Mouse (Mus musculus) lung, postnatal 10 days (tissue): ENCODE results near the gene Dennd5b.
"Not testable (repeated sequence)": the region's sequence is repeated elsewhere in the genome, so short reads cannot be mapped to it uniquely, and the experiment has no call there.

Source experiments
- DNase-seq: peaks from one replicate; pipeline ENCODE4 v3.0.0; 2021

Gene Dennd5b

GRCm38 (mm10) chr6:148994327-148994999, 107.0 kb downstream of the Dennd5b start:
- DNase-seq = no peak

DNA sequence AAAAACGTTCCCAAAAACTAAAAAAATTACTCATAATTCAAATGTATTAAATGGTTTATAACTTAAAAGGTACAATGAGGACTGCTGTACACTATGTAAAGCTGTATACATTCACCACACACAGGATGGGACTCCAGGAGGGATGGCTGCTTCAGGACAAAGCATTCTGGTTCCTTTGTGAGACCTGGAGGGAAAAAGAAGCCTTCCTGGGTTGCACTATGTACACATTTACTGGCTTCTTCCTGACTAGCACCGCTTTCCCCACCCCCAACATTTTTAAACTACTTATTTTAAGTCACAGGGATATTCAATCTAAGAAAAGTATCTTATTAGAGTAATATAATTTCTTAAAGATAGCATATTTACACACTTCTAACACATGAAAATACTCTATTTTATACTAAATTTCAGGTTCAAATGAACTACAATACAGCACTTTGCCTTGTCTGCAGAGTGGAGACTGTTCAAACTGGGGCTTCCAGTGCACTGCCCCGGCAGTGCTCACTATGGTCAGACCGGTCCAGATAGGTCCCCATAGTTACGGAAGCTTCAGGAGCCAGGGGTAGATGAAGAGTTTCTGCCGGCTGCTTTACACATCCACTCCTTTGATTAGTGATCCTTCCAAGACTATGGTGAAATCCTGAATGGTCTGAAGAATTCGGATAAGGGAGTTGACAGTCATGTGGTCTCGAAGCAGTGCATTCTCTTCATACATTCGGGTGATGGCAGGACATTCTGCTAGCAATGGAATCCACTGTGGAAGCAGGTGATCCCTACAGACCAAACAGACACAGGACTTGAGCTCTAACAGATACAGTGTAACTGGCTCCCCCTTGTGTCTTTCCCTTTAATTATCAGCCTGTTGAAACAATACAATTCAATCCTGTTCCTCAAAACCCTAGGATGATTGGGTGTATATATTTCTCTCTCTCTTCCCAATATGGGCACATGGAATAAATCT, 108.1 kb downstream of the Dennd5b start:
- DNase-seq = peak; percentile 38

DNA sequence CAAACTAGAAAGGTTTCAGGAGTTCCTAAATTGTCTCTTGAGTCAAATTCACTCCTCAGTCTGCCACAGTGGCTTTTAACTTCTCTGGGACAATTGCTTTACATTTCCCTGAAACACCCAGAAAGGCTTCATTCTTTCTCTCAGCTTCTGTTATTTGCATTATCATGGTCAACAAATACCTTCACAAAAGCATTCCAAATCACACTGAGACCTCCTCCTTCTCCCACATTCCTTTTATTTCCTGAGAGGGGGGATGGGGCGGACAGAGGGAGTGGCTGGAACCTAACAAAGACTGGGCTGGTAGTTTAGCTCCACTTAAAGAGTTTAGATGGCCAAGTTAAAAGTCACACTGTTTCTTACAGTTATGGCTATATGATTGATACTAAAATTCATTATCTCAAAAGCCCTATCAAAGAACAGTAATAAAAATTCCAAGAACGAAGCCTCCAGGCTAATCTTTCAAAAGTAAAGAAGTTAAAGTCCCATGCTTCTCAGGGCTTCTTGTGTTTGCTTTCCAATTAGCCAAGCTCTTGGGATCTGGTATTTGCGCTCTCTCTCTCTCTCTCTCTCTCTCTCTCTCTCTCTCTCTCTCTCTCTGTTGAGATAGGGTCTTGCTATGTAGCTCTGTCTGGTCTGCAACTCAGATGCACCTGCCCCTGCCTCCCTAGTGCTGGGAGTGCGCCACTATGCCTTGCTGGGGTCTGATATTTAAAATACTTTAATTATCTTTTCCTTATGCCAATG, 108.9 kb downstream of the Dennd5b start:
- DNase-seq = no peak

DNA sequence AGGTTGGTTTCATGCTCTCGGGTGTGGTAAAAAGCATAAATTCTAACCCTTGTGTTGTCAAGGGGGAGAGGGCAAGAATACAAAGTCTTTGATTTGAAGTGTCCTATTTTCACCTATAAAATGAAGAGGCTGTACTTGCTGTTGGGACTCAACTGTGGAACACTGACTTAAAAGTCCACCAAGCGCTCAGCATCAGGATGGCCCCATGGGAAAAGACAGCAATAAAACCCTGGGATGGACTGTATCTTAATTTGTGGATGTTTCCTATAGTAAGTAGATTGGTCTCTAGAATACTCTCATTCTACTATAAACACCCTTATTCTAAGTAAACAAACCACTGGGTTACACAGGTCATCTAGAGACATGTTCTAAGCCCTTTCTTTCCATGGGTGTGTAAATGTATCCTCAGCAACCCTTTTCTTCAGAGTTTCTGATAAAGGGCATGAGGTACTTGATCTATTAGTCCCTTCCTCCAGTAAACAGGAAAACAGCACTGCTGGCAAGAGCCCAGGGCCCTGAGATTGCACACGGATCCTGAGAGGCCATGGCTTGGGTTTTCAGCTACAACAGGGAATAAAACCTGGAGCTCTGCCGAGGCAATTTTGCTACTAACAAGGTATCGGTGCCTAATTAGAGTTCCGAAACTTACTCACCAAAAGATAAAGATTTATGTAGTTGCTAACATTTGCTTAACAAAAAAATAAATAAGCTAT, 109.7 kb downstream of the Dennd5b start:
- peak; percentile 23 for DNase-seq

DNA sequence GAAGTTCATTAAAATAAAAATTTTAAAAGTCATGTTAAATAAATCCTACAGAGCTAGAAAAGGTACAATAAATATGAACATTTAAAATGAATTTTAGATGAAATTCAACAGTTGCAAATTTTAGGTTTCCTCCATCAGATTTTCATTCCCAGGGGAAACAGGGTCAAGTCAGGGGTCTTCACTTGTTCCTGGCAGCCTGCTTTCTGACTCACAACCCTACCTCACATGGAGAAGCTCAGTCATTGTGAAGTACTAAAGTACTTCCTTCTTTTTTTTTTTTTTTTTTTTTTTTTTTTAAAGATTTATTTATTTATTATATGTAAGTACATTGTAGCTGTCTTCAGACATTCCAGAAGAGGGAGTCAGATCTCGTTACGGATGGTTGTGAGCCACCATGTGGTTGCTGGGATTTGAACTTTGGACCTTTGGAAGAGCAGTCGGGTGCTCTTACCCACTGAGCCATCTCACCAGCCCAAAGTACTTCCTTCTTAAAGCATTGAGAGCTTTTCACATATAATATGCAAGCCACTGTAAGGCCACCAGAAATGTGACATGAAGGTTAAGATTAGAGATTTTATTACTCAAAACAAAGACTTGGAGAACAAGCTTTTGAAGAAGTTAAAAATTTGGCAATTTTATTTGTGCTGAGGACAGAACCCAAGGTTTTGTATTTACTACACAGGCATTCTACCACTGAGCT, 111.5 kb downstream of the Dennd5b start:
- not testable (repeated sequence) for DNase-seq

GRCm38 (mm10) chr6:148986003-148986402, 115.5 kb downstream of the Dennd5b start:
- no peak for DNase-seq

DNA sequence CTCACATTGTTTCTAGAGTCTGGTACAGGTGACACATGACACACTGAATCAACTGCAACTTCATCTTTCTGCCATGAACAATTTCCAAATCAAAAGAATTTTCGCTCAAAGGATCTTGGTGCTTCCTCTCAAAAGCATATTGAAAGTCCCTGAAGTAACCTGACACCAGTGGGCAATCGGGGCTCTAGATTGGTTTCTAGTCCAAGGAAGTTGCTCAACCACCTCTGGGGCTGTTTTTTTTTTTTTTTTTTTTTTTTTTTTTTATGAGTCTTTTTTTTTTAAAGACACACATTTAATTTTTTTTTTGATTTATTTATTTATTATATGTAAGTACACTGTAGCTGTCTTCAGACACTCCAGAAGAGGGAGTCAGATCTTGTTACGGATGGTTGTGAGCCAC, 121.0 kb downstream of the Dennd5b start:
- DNase-seq = no peak

DNA sequence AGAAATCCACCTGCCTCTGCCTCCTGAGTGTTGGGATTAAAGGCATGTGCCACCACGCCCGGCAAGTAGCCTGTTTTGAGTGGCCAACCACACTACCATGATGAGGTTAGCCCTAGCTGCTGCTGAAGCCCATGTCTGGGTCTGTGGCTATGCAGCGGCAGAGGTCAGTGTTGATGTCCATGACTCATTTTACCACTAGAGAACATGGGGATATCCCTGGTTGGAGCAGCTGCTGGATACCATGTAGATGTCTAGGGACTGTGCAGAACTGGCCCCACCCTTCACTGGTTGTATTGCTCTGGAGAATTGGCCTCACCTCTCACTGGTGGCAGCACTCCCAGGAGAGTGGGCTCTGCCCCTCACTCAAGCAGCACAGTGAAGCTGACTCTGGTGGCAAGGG, 126.4 kb downstream of the Dennd5b start:
- no peak for DNase-seq

DNA sequence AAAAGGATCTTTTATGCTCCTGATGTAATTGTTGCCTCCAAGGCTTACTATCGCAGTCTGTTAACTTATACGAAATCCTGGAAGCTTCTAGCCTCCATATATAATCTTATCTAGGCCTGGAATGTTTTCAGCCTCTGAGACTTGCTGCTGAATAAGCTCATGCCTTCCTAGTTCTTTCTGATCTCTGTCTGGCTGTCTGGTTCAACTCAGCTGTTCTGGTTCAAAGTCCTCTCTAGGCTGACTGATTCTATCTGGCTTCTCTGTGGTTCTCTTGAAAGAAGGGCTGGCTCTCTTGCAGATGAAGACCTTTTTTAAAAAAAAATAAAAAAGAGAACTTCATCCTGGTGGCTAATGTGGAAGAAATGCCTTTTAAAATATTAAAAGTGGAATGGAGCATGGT, 128.6 kb downstream of the Dennd5b start:
- DNase-seq = no peak

GRCm38 (mm10) chr6:148972059-148972848, 129.2 kb downstream of the Dennd5b start:
- DNase-seq = no peak

- no peak for DNase-seq
These were observed 130.0 kb downstream of the Dennd5b start for GRCm38 (mm10) chr6:148971385-148971940.

- no peak for DNase-seq
These were observed 140.2 kb downstream of the Dennd5b start for GRCm38 (mm10) chr6:148961285-148961684.

GRCm38 (mm10) chr6:148959540-148960238, 141.8 kb downstream of the Dennd5b start:
- no peak for DNase-seq

DNA sequence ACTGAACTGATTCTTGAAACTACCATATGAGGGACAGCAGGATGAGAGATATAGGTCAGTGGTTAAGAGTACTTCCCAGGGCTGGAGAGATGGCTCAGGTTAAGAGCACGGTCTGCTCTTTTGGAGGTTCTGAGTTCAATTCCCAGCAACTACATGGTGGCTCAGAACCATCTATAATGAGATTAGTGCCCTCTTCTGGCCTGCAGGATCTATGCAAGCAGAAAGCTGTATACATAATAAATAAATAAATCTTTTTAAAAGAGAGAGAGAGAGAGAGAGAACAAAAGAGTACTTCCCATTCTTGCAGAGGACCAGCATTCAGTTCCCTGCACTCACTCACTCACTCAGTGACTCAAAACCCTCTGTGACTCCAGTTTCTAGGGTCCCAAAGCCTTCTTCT, 142.8 kb downstream of the Dennd5b start:
- no peak for DNase-seq

GRCm38 (mm10) chr6:148957046-148957445, 144.4 kb downstream of the Dennd5b start:
- no peak for DNase-seq

GRCm38 (mm10) chr6:148955641-148956420, 145.6 kb downstream of the Dennd5b start:
- DNase-seq = no peak

DNA sequence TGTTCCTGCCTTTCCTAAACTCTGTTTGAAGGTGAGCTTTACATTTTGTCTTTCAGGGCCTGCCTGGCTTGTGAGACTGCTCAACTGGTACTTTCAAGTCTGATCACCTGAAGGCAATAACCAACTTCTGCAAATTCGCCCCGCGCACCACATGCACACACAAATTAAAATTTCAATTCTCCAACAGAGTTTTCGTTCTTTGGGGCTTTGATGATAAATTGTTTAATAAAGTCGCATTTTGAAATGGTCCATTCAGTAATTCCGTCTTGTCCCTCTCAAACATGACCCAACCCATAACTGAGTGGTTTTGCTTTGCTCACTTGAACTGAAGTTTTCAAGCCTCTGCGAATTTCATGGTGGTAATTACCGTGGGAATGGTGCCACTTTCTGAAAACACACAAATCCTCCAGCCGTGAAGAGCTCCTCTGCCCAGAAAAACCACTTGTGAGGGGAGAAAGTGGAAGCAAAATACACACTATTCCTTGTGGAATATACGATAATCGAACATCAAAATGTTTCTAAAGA, 154.5 kb downstream of the Dennd5b start:
- peak; percentile 14 for DNase-seq

GRCm38 (mm10) chr6:148946409-148946742, 155.1 kb downstream of the Dennd5b start, which contains the start of gene Sinhcaf:
TSS of gene Sinhcaf (minus strand) at chr6:148946467.
- DNase-seq = peak; percentile 99
